ENCODE assay signal across 8 mouse cellular contexts in genomic region chr14:75010986-75011655, GRCm38 (mm10). TPM values are rescaled to one million over a fixed set of nuclear protein-coding genes. Genes with fewer than 3 reads are reported as not detected.
DNase-seq lines count a peak whose midpoint lies in the region; ATAC-seq lines count a peak whose summit lies in the region.

No protein-coding gene starts in this region.

- H3K27me3 ChIP-seq in heart, embryonic 10.5 days (ENCODE audit: insufficient read depth, poor library complexity, severe bottlenecking) = no peaks in the 10 kb centered on the region
- H3K27me3 ChIP-seq in neural tube, embryonic 13.5 days = no peaks in the 10 kb centered on the region
- H3K27me3 ChIP-seq in neural tube, embryonic 15.5 days (replicated peaks) = no peaks in the 10 kb centered on the region

- H3K9me3 ChIP-seq in heart, embryonic 10.5 days = no peaks in the 10 kb centered on the region
- H3K9me3 ChIP-seq in neural tube, embryonic 13.5 days = no peaks in the 10 kb centered on the region
- H3K9me3 ChIP-seq in neural tube, embryonic 15.5 days (replicated peaks) = no peaks in the 10 kb centered on the region

- no peak overlapping the region for H3K4me3 ChIP-seq in heart, embryonic 10.5 days
- H3K4me3 ChIP-seq in neural tube, embryonic 13.5 days = no peak overlapping the region
- H3K4me3 ChIP-seq in neural tube, embryonic 15.5 days (replicated peaks) = no peak overlapping the region

- H3K36me3 ChIP-seq in heart, embryonic 10.5 days = no peaks in the 10 kb centered on the region
- no peaks in the 10 kb centered on the region for H3K36me3 ChIP-seq in neural tube, embryonic 13.5 days
- H3K36me3 ChIP-seq in neural tube, embryonic 15.5 days = no peaks in the 10 kb centered on the region

- H3K9ac ChIP-seq in neural tube, embryonic 13.5 days = no peak overlapping the region
- no peak overlapping the region for H3K9ac ChIP-seq in neural tube, embryonic 15.5 days (replicated peaks)

- no peak for DNase-seq in heart, embryonic 10.5 days (ENCODE audit: low spot score)
- no peak for DNase-seq in heart, adult 18-20 months
- peak; percentile 13 for DNase-seq in embryo, embryonic 10 days (ENCODE audit: low spot score)
- no peak for DNase-seq in left cerebral cortex, adult 18-20 months (ENCODE audit: low spot score in 2 of 2)
- no peak for DNase-seq in gastrocnemius, adult 18-20 months (ENCODE audit: low spot score)

- H3K4me2 ChIP-seq in neural tube, embryonic 13.5 days = no peak overlapping the region
- no peak overlapping the region for H3K4me2 ChIP-seq in neural tube, embryonic 15.5 days

- 0 out of 2 replicates have a peak overlapping the region, but pooled peaks have one; percentile 23 for H3K27ac ChIP-seq in heart, embryonic 10.5 days
- no peak overlapping the region for H3K27ac ChIP-seq in neural tube, embryonic 13.5 days (replicated peaks)
- no peak overlapping the region for H3K27ac ChIP-seq in neural tube, embryonic 15.5 days (replicated peaks)

- 0 out of 2 replicates have a peak, but pooled peaks have one; percentile 32 for ATAC-seq in neural tube, embryonic 13.5 days (ENCODE audit: low read depth)
- no peak for ATAC-seq in neural tube, embryonic 15.5 days (ENCODE audit: low FRiP score)
- ATAC-seq in monocyte, adult 5-6 weeks (replicated peaks; ENCODE audit: insufficient number of reproducible peaks, low FRiP score, low TSS enrichment, poor library complexity, severe bottlenecking) = peak; percentile 72

- WGBS in heart, embryonic 10.5 days = 20% methylated on average over 8 of the region's 8 CpGs
- 43% methylated on average over 8 of the region's 8 CpGs for WGBS in neural tube, embryonic 13.5 days
- 37% methylated on average over 8 of the region's 8 CpGs for WGBS in neural tube, embryonic 15.5 days

- H3K4me1 ChIP-seq in heart, embryonic 10.5 days = peaks cover 11% of the 10 kb centered on the region
- H3K4me1 ChIP-seq in neural tube, embryonic 13.5 days (replicated peaks) = no peaks in the 10 kb centered on the region; the same call in 1 of the 2 replicates
- H3K4me1 ChIP-seq in neural tube, embryonic 15.5 days = 0 out of 2 replicates have a peak, but pooled peaks cover 3% of the 10 kb centered on the region

RNA-seq across cellular contexts. Expression of gene Rubcnl, which starts 4.7 kb away (rescaled TPM):
- 0.40 and 0.81 TPM in 2 replicates for polyA plus RNA-seq in heart, embryonic 10.5 days (2016; fragmentation: Nextera tagmentation; extraction: Ambion mirVana)
- total RNA-seq in heart, adult 18-20 months (2021) = 1 to 10 TPM in 1 of 2 experiments, under 1 TPM in 1; 0.55 to 1.7 TPM
- polyA plus RNA-seq in neural tube, embryonic 13.5 days (2015; fragmentation: Nextera tagmentation; extraction: Ambion mirVana) = 0.21 and 0.29 TPM in 2 replicates
- polyA plus RNA-seq in neural tube, embryonic 15.5 days (2015; fragmentation: Nextera tagmentation; extraction: Ambion mirVana) = 0.10 and 0.69 TPM in 2 replicates
- 33.3 to 38.2 TPM (median 36.0 TPM) in 3 replicates for total RNA-seq in monocyte, adult 5-6 weeks (2017)
- 1 to 10 TPM; 1.8 to 2.1 TPM for total RNA-seq in left cerebral cortex, adult 18-20 months (2021)
- under 1 TPM; 0.12 to 0.14 TPM for total RNA-seq in gastrocnemius, adult 18-20 months (2021)

Comparison
In these comparisons a context has a peak if more than half of its experiments do, and no peak if none do; other contexts are left out.
1. RNA of gene Rubcnl, which starts 4.7 kb away (total RNA-seq): 33.3 to 38.2 TPM in monocyte, adult 5-6 weeks; 1.8 to 2.1 TPM in left cerebral cortex, adult 18-20 months, 0.55 to 1.7 TPM in heart, adult 18-20 months and 0.12 to 0.14 TPM in gastrocnemius, adult 18-20 months; every median in the first group is over 10 times any median in the second.